Mouse (Mus musculus) lung, postnatal 0 days (tissue): ENCODE measurements at regions not wholly inside any gene's neighbourhood (a gene's known extent, or its start where the extent isn't known, plus 50 kb on each side); places are given as distances from the start of the nearest gene placed in this dataset.

Experiments used
- ATAC-seq: fragments of 200-750 bp; cut with Nextera tagmentation; 2 replicates; pipeline ENCODE4 v1.8.0; 2017; ENCODE audit warnings: moderate library complexity
- DNase-seq: peaks from one replicate; pipeline ENCODE4 v3.0.0-alpha.2; 2016; ENCODE audit warnings: low spot score
- H3K27ac ChIP-seq: fragments of 300-500 bp; sonication (generic); 2 replicates; pipeline ENCODE4 v1.5.1; 2014; ENCODE audit warnings: antibody characterized with exemption, mild to moderate bottlenecking, low read length, mixed read lengths
- H3K27me3 ChIP-seq: fragments of 300-500 bp; sonication (generic); replicated peaks from 2 replicates; pipeline ENCODE4 v1.6.1; 2014; ENCODE audit warnings: low read length, mixed read lengths; ENCODE audit not compliant: insufficient read depth
- H3K36me3 ChIP-seq: fragments of 300-500 bp; sonication (generic); 2 replicates; pipeline ENCODE4 v1.6.1; 2014; ENCODE audit warnings: low read length, mixed read lengths; ENCODE audit not compliant: insufficient read depth
- H3K4me1 ChIP-seq: fragments of 300-500 bp; sonication (generic); 2 replicates; pipeline ENCODE4 v1.6.1; 2014; ENCODE audit warnings: antibody characterized with exemption, low read depth, low read length, mixed read lengths; ENCODE audit not compliant: insufficient read depth
- H3K4me2 ChIP-seq: fragments of 300-500 bp; sonication (generic); replicated peaks from 2 replicates; pipeline ENCODE4 v1.6.1; 2014; ENCODE audit warnings: low read depth, mild to moderate bottlenecking, low read length, moderate library complexity, mixed read lengths
- H3K4me3 ChIP-seq: fragments of 300-500 bp; sonication (generic); 2 replicates; pipeline ENCODE4 v1.5.1; 2014; ENCODE audit warnings: low read depth, low read length
- H3K9ac ChIP-seq: fragments of 300-500 bp; sonication (generic); replicated peaks from 2 replicates; pipeline ENCODE4 v1.6.1; 2014; ENCODE audit warnings: low read depth, mild to moderate bottlenecking
- H3K9me3 ChIP-seq: fragments of 300-500 bp; sonication (generic); 2 replicates; pipeline ENCODE4 v1.6.1; 2016; ENCODE audit warnings: low read length, mixed read lengths
- CTCF ChIP-seq: IDR thresholded peaks from 2 replicates; pipeline ENCODE4 v1.5.1; 2016; ENCODE audit warnings: antibody characterized with exemption, mild to moderate bottlenecking
- EP300 ChIP-seq: IDR thresholded peaks from 2 replicates; pipeline ENCODE4 v1.6.1; 2016; ENCODE audit warnings: antibody characterized with exemption, mild to moderate bottlenecking, control low read depth
- whole genome bisulfite sequencing: fragments of 180-500 bp; shearing (Covaris S2); extraction: QIAGEN DNeasy Blood & Tissue Kit; methylation state at CpG from one replicate; pipeline ENCODE4 v1.1.7; 2014; 5-methylcytosine and 5-hydroxymethylcytosine counted together

DNA sequence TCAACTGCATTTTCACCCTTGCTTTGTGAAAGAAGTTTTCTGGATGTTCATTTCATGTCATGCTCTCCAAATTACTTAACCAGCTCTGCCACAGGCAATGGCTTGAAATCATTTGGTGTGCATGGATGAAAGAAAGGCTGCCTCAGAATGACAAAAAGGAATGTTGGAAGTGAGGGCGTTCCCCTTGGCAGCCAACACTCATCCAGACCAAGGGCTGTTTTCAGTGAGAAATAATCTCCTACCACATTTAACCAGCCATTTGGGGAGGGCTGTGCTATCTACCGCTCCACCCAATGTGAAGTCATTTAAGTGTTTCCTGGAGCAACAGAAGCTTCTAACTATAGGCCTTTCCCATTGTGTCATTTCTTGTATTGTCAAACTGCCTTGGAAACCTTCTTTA, 650.8 kb downstream of the Fat4 start:
- no peak overlapping the region for H3K27ac ChIP-seq
- H3K4me2 ChIP-seq = no peak overlapping the region
- H3K9ac ChIP-seq = no peak overlapping the region
- H3K4me3 ChIP-seq = no peak overlapping the region
- DNase-seq = peak; percentile 30
- ATAC-seq = no peak
- 87% methylated on average over 2 of the region's 2 CpGs for WGBS
- H3K4me1 ChIP-seq = no peaks in the 10 kb centered on the region
- TF ChIP-seq EP300 (no peak), CTCF (no peak)
- no peaks in the 10 kb centered on the region for H3K27me3 ChIP-seq
- H3K9me3 ChIP-seq = no peaks in the 10 kb centered on the region
- H3K36me3 ChIP-seq = no peaks in the 10 kb centered on the region

- Histone ChIP-seq H3K27ac (no peak overlapping the region), H3K9me3 (no peaks in the 10 kb centered on the region), H3K4me2 (no peak overlapping the region), H3K27me3 (no peaks in the 10 kb centered on the region), H3K9ac (no peak overlapping the region), H3K4me3 (no peak overlapping the region), H3K36me3 (no peaks in the 10 kb centered on the region), H3K4me1 (no peaks in the 10 kb centered on the region)
- TF ChIP-seq EP300 (no peak), CTCF (no peak)
- ATAC-seq (no peak), DNase-seq (no peak)
- WGBS = 81% methylated on average over 7 of the region's 7 CpGs
These were observed 653.9 kb downstream of the Fat4 start for GRCm38 (mm10) chr3:39540530-39541118.

DNA sequence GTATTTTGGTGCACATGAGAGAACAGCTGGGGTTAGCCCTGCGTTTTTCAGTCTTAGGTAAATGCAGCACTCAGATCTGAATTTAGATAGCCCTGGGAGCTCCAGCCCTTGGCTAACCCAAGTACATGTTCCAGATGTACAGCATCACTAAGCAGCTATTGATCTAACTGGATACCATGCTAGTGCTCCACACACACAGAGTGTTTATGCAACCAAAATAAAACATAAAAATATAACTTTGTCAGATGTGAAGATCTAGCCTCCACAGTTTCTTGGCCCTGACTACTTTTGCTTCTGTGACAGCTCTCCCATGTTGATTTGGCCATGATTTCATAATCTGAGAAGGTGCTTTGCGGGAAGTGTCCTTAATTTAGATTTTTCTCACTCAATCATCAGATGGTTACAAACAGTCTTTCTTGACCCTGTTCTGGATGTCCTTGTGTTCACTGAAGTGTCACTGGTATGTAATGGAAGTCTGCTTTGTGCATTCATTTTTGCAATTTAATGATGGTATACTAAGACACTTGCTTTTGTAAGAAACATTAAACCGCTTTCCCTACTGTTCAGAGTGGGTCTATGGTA, 672.8 kb downstream of the Fat4 start:
- Histone ChIP-seq H3K36me3 (no peaks in the 10 kb centered on the region), H3K4me3 (no peak overlapping the region), H3K4me1 (no peaks in the 10 kb centered on the region), H3K4me2 (no peak overlapping the region), H3K9ac (no peak overlapping the region), H3K9me3 (no peaks in the 10 kb centered on the region), H3K27me3 (no peaks in the 10 kb centered on the region), H3K27ac (no peak overlapping the region)
- peak; percentile 81 for ATAC-seq
- TF ChIP-seq EP300 = peak; percentile 85
- TF ChIP-seq CTCF = no peak
- DNase-seq = peak; percentile 76
- WGBS = 68% methylated on average over 3 of the region's 3 CpGs

GRCm38 (mm10) chr3:39560951-39561350, 674.2 kb downstream of the Fat4 start:
- H3K9ac ChIP-seq = no peak overlapping the region
- H3K4me3 ChIP-seq = no peak overlapping the region
- no peaks in the 10 kb centered on the region for H3K4me1 ChIP-seq
- DNase-seq (no peak), ATAC-seq (no peak)
- H3K9me3 ChIP-seq = no peaks in the 10 kb centered on the region
- no peak for TF ChIP-seq EP300
- TF ChIP-seq CTCF = no peak
- 65% methylated on average over 1 of the region's 1 CpGs for WGBS
- no peak overlapping the region for H3K27ac ChIP-seq
- no peaks in the 10 kb centered on the region for H3K27me3 ChIP-seq
- no peak overlapping the region for H3K4me2 ChIP-seq
- no peaks in the 10 kb centered on the region for H3K36me3 ChIP-seq

GRCm38 (mm10) chr3:39571444-39572237, 684.9 kb downstream of the Fat4 start:
- no peak for ATAC-seq
- H3K4me3 ChIP-seq = no peak overlapping the region
- TF ChIP-seq CTCF (no peak), EP300 (no peak)

DNA sequence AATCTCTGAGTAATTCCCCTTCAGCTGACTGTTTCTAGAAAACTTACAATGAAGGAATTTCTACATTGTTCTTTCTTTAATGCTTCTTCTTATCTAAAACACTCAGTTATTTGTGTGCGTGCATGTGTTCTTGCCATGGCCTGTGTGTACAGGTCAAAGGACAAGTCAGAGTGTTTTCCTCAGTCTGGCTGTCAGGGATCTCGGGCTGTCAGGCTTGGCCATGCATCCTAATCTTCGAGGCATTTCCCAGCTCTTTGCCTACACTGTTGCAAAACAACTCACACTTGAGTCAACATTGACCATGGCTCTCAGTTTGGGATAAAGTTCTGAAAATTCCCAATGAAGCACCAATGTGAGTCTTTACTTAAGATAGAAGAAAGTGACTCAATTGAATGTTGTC, 688.5 kb downstream of the Fat4 start:
- TF ChIP-seq EP300 (no peak), CTCF (no peak)
- WGBS = 36% methylated on average over 3 of the region's 3 CpGs
- Histone ChIP-seq H3K4me1 (no peaks in the 10 kb centered on the region), H3K27ac (no peak overlapping the region), H3K36me3 (no peaks in the 10 kb centered on the region), H3K4me3 (no peak overlapping the region), H3K9ac (no peak overlapping the region), H3K4me2 (no peak overlapping the region), H3K9me3 (no peaks in the 10 kb centered on the region), H3K27me3 (no peaks in the 10 kb centered on the region)
- DNase-seq = peak; percentile 54
- peak; percentile 41; the same call in 1 of the 2 replicates for ATAC-seq

More at GRCm38 (mm10) chr3:39571444-39572237, 684.9 kb downstream of the Fat4 start:
- no peaks in the 10 kb centered on the region for H3K27me3 ChIP-seq
- WGBS = 89% methylated on average over 5 of the region's 5 CpGs
- DNase-seq = no peak
- H3K4me2 ChIP-seq = no peak overlapping the region
- no peak overlapping the region for H3K9ac ChIP-seq
- no peaks in the 10 kb centered on the region for H3K4me1 ChIP-seq
- no peaks in the 10 kb centered on the region for H3K9me3 ChIP-seq
- H3K27ac ChIP-seq = no peak overlapping the region
- H3K36me3 ChIP-seq = no peaks in the 10 kb centered on the region
